In the genomic region with DNA sequence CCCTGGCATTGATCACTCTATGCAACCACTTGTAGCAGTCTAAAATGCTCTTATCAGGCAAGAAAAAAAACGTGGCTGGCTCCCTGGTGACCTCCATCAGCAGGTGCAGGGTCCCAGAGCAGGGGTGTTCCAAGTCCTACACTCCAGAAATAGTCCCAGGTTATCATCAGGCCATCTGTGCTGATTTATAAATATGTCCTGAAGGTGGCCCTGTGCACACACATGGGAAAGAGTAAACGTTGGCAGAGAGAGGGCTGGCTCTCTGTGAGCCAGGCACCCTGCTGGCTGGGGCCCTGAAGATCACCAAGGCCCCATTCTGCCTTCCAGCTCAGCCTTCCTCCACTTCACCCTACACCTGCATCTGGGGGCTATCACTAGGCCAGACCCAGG, we compare ENCODE assay signal across 17 mouse cellular contexts. TPM values are rescaled to one million over a fixed set of nuclear protein-coding genes. Genes with fewer than 3 reads are reported as not detected.
DNase-seq lines count a peak whose midpoint lies in the region; ATAC-seq and TF ChIP-seq lines count a peak whose summit lies in the region.
"Had no signal": no experiment of that assay in that cellular context is flagged by ENCODE, and none has a peak within 500 bp of the region (broad histone marks: within the 10 kb centered on the region; RNA-seq: fewer than 3 reads in every experiment).

No protein-coding gene starts in this region.

- peak; percentile 32 for DNase-seq in gastrocnemius, adult 18-20 months (ENCODE audit: low spot score)
- DNase-seq in gastrocnemius, postnatal 4 days (ENCODE audit: low spot score in 2 of 2), result no peak
- peak; percentile 28 for DNase-seq in kidney, adult 2 months
- no peak for DNase-seq in kidney, adult 8-10 months
- DNase-seq in lung, postnatal 0 days (ENCODE audit: low spot score), result no peak
- DNase-seq in lung, postnatal 4 days, result no peak
- DNase-seq in stomach, postnatal 0 days (ENCODE audit: low spot score), result no peak
- DNase-seq in forebrain, embryonic 11.5 days (ENCODE audit: low spot score), result no peak

- H3K27ac ChIP-seq in kidney, adult 2 months (ENCODE audit: insufficient read depth, low read depth, low read length), result peak overlapping the region; percentile 72
- no peak overlapping the region for H3K27ac ChIP-seq in lung, postnatal 0 days (ENCODE audit: low read length)
- no peak overlapping the region for H3K27ac ChIP-seq in stomach, postnatal 0 days (replicated peaks)
- no peak overlapping the region for H3K27ac ChIP-seq in forebrain, embryonic 11.5 days (ENCODE audit: low read depth, low read length)
- H3K27ac ChIP-seq: embryonic facial prominence, embryonic 15.5 days; lung, embryonic 15.5 days; midbrain, embryonic 10.5 days had no signal

- peaks cover 16% of the 10 kb centered on the region for H3K4me1 ChIP-seq in kidney, adult 2 months (ENCODE audit: control insufficient read depth, insufficient read depth, low read length)
- H3K4me1 ChIP-seq in lung, postnatal 0 days (ENCODE audit: insufficient read depth, low read depth, low read length), result no peaks in the 10 kb centered on the region
- no peaks in the 10 kb centered on the region for H3K4me1 ChIP-seq in stomach, postnatal 0 days (replicated peaks; ENCODE audit: control insufficient read depth, insufficient read depth)
- H3K4me1 ChIP-seq in forebrain, embryonic 11.5 days (replicated peaks; ENCODE audit: control insufficient read depth, insufficient read depth, low read length), result no peaks in the 10 kb centered on the region
- H3K4me1 ChIP-seq: embryonic facial prominence, embryonic 15.5 days; midbrain, embryonic 10.5 days had no signal

- H3K27me3 ChIP-seq in kidney, adult 2 months (replicated peaks; ENCODE audit: control insufficient read depth, insufficient read depth, low read length), result no peaks in the 10 kb centered on the region
- H3K27me3 ChIP-seq in lung, postnatal 0 days (replicated peaks; ENCODE audit: insufficient read depth, low read length), result no peaks in the 10 kb centered on the region
- no peaks in the 10 kb centered on the region for H3K27me3 ChIP-seq in stomach, postnatal 0 days (ENCODE audit: control insufficient read depth, insufficient read depth, low read length)
- H3K27me3 ChIP-seq in forebrain, embryonic 11.5 days (ENCODE audit: control insufficient read depth, insufficient read depth, low read length), result no peaks in the 10 kb centered on the region
- H3K27me3 ChIP-seq: embryonic facial prominence, embryonic 15.5 days; lung, embryonic 15.5 days had no signal

- ATAC-seq in lung, postnatal 0 days, result peak; percentile 20; the same call in 1 of the 2 replicates
- peak; percentile 51; the same call in 1 of the 2 replicates for ATAC-seq in stomach, postnatal 0 days (ENCODE audit: low FRiP score, low TSS enrichment)
- ATAC-seq in forebrain, embryonic 11.5 days (replicated peaks; ENCODE audit: low FRiP score), result no peak
- ATAC-seq: activated CD4-positive, CD25-positive, alpha-beta regulatory T cell, adult 4 months; forebrain, embryonic 14.5 days; hindbrain, embryonic 16.5 days had no signal

- H3K9me3 ChIP-seq in lung, postnatal 0 days (ENCODE audit: low read length), result no peaks in the 10 kb centered on the region
- H3K9me3 ChIP-seq in stomach, postnatal 0 days (ENCODE audit: control insufficient read depth, low read length), result no peaks in the 10 kb centered on the region
- H3K9me3 ChIP-seq in forebrain, embryonic 11.5 days (ENCODE audit: control insufficient read depth, low read length), result no peaks in the 10 kb centered on the region
- H3K9me3 ChIP-seq: embryonic facial prominence, embryonic 15.5 days; lung, embryonic 15.5 days; midbrain, embryonic 10.5 days had no signal

- no peak for TF ChIP-seq POLR2A in kidney, adult 2 months (IDR thresholded peaks at IDR 0.05; ENCODE audit: low read depth, low read length)

- 0 out of 2 replicates have a peak, but pooled peaks have one; percentile 6 for TF ChIP-seq CTCF in kidney, adult 2 months (conservative IDR thresholded peaks at IDR 0.05; ENCODE audit: insufficient read depth, insufficient read length, low read depth, low read length)
- peak; percentile 23; the same call in 1 of the 2 replicates for TF ChIP-seq CTCF in lung, postnatal 0 days (IDR thresholded peaks at IDR 0.05)
- TF ChIP-seq CTCF in stomach, postnatal 0 days (IDR thresholded peaks at IDR 0.05; ENCODE audit: low read depth), result peak; percentile 39

- 13% methylated on average over 2 of the region's 2 CpGs for WGBS in kidney, adult 2 months
- 4% methylated on average over 2 of the region's 2 CpGs for WGBS in lung, postnatal 0 days
- WGBS in stomach, postnatal 0 days, result 11% methylated on average over 2 of the region's 2 CpGs
- 47% methylated on average over 2 of the region's 2 CpGs for WGBS in forebrain, embryonic 11.5 days

- no peak overlapping the region for H3K9ac ChIP-seq in lung, postnatal 0 days (replicated peaks; ENCODE audit: low read depth)
- no peak overlapping the region for H3K9ac ChIP-seq in stomach, postnatal 0 days (ENCODE audit: low read length)
- H3K9ac ChIP-seq in forebrain, embryonic 11.5 days (ENCODE audit: low read length), result no peak overlapping the region
- H3K9ac ChIP-seq: embryonic facial prominence, embryonic 15.5 days; lung, embryonic 15.5 days had no signal

- no peak overlapping the region for H3K4me2 ChIP-seq in lung, postnatal 0 days (replicated peaks; ENCODE audit: low read depth, low read length)
- no peak overlapping the region for H3K4me2 ChIP-seq in stomach, postnatal 0 days (replicated peaks; ENCODE audit: low read depth)
- no peak overlapping the region for H3K4me2 ChIP-seq in forebrain, embryonic 11.5 days (ENCODE audit: low read depth, low read length, severe bottlenecking)
- H3K4me2 ChIP-seq: embryonic facial prominence, embryonic 15.5 days; lung, embryonic 15.5 days had no signal

- no peak overlapping the region for H3K4me3 ChIP-seq in kidney, adult 2 months (ENCODE audit: insufficient read depth, low read depth, low read length)
- H3K4me3 ChIP-seq in lung, postnatal 0 days (ENCODE audit: low read depth, low read length), result no peak overlapping the region
- no peak overlapping the region for H3K4me3 ChIP-seq in stomach, postnatal 0 days (ENCODE audit: low read depth, low read length)
- H3K4me3 ChIP-seq in forebrain, embryonic 11.5 days (ENCODE audit: low read depth, low read length), result no peak overlapping the region
- H3K4me3 ChIP-seq: embryonic facial prominence, embryonic 15.5 days; lung, embryonic 15.5 days; midbrain, embryonic 10.5 days; myocyte had no signal

- no peaks in the 10 kb centered on the region for H3K36me3 ChIP-seq in kidney, adult 2 months (ENCODE audit: control insufficient read depth, insufficient read depth, low read length)
- H3K36me3 ChIP-seq in lung, postnatal 0 days (ENCODE audit: insufficient read depth, low read length), result no peaks in the 10 kb centered on the region
- H3K36me3 ChIP-seq in stomach, postnatal 0 days (ENCODE audit: control insufficient read depth, insufficient read depth, low read length), result no peaks in the 10 kb centered on the region
- H3K36me3 ChIP-seq in forebrain, embryonic 11.5 days (ENCODE audit: control insufficient read depth, insufficient read depth, low read length), result no peaks in the 10 kb centered on the region
- H3K36me3 ChIP-seq: embryonic facial prominence, embryonic 15.5 days; lung, embryonic 15.5 days; midbrain, embryonic 10.5 days had no signal

- no peak for TF ChIP-seq EP300 in lung, postnatal 0 days (IDR thresholded peaks at IDR 0.05)
- TF ChIP-seq EP300 in stomach, postnatal 0 days (optimal IDR thresholded peaks at IDR 0.05), result no peak

RNA-seq across cellular contexts. Expression of a gene that starts 18.4 kb away (rescaled TPM):
- total RNA-seq in gastrocnemius, adult 18-20 months (2021), result 1 to 10 TPM; 3.4 to 4.2 TPM
- total RNA-seq in gastrocnemius, postnatal 4 days (2021), result 1 to 10 TPM; 2.0 to 2.4 TPM
- polyA plus RNA-seq in kidney, adult 2 months (2012; rRNA removed), result 1.4 and 2.0 TPM in 2 replicates
- polyA plus RNA-seq in lung, postnatal 0 days (2015; fragmentation: Nextera tagmentation; extraction: Ambion mirVana), result 0.14 TPM in 2 replicates
- 3.0 and 4.6 TPM in 2 replicates for polyA plus RNA-seq in stomach, postnatal 0 days (2015; fragmentation: Nextera tagmentation; extraction: Ambion mirVana)
- polyA plus RNA-seq in forebrain, embryonic 11.5 days (2014; fragmentation: Nextera tagmentation; extraction: Ambion mirVana), result 0.29 and 0.39 TPM in 2 replicates

RNA-seq across cellular contexts. Expression of a gene that starts 28.0 kb away (rescaled TPM):
- not detected for total RNA-seq in gastrocnemius, adult 18-20 months (2021)
- total RNA-seq in gastrocnemius, postnatal 4 days (2021), result not detected
- polyA plus RNA-seq in kidney, adult 2 months (2012; rRNA removed), result not detected in 2 replicates
- polyA plus RNA-seq in lung, postnatal 0 days (2015; fragmentation: Nextera tagmentation; extraction: Ambion mirVana), result 0.39 and 1.7 TPM in 2 replicates
- 0.07 and 0.11 TPM in 2 replicates for polyA plus RNA-seq in stomach, postnatal 0 days (2015; fragmentation: Nextera tagmentation; extraction: Ambion mirVana)
- polyA plus RNA-seq in forebrain, embryonic 11.5 days (2014; fragmentation: Nextera tagmentation; extraction: Ambion mirVana), result 0.21 TPM in 1 of 2 replicates, not detected in the other
- total RNA-seq: gastrocnemius, adult 8-10 months had no signal
- polyA plus RNA-seq: activated CD4-positive, CD25-positive, alpha-beta regulatory T cell, adult 4 months; myocyte; small intestine, adult 2 months had no signal

RNA-seq across cellular contexts. Expression of a gene that starts 48.8 kb away (rescaled TPM):
- 10 to 100 TPM; 13.0 to 22.9 TPM for total RNA-seq in gastrocnemius, adult 18-20 months (2021)
- 10 to 100 TPM; 11.7 to 16.9 TPM for total RNA-seq in gastrocnemius, postnatal 4 days (2021)
- 232 and 266 TPM in 2 replicates for polyA plus RNA-seq in kidney, adult 2 months (2012; rRNA removed)
- 121 and 127 TPM in 2 replicates for polyA plus RNA-seq in lung, postnatal 0 days (2015; fragmentation: Nextera tagmentation; extraction: Ambion mirVana)
- polyA plus RNA-seq in stomach, postnatal 0 days (2015; fragmentation: Nextera tagmentation; extraction: Ambion mirVana), result 7.8 and 8.8 TPM in 2 replicates
- polyA plus RNA-seq in forebrain, embryonic 11.5 days (2014; fragmentation: Nextera tagmentation; extraction: Ambion mirVana), result 5.3 and 6.9 TPM in 2 replicates

Comparison
In these comparisons a context has a peak if more than half of its experiments do, and no peak if none do; other contexts are left out.
1. DNase-seq: peak in gastrocnemius, adult 18-20 months (single experiment) and kidney, adult 2 months (single experiment); none in gastrocnemius, postnatal 4 days (0 of 2), kidney, adult 8-10 months (0 of 2), lung, postnatal 0 days (single experiment), lung, postnatal 4 days (0 of 2), stomach, postnatal 0 days (single experiment) and forebrain, embryonic 11.5 days (single experiment).
2. RNA of a gene that starts 48.8 kb away (polyA plus RNA-seq): 232 to 266 TPM in kidney, adult 2 months and 121 to 127 TPM in lung, postnatal 0 days; 7.8 to 8.8 TPM in stomach, postnatal 0 days and 5.3 to 6.9 TPM in forebrain, embryonic 11.5 days; every median in the first group is over 10 times any median in the second.
3. Peak in every context shown above with its lines, with median percentiles within 50 percentile points of each other: CTCF ChIP-seq.